Mouse (Mus musculus): ENCODE data around the gene Olfr1280. TPM values are rescaled to one million over a fixed set of nuclear protein-coding genes. Genes with fewer than 3 reads are reported as not detected.
"Not testable (repeated sequence)": the region's sequence is repeated elsewhere in the genome, so short reads cannot be mapped to it uniquely, and the experiment has no call there.

The Olfr1280 gene
- polyA plus RNA-seq (2014; fragmentation: Nextera tagmentation; extraction: Ambion mirVana), result not detected in 2 replicates

DNA sequence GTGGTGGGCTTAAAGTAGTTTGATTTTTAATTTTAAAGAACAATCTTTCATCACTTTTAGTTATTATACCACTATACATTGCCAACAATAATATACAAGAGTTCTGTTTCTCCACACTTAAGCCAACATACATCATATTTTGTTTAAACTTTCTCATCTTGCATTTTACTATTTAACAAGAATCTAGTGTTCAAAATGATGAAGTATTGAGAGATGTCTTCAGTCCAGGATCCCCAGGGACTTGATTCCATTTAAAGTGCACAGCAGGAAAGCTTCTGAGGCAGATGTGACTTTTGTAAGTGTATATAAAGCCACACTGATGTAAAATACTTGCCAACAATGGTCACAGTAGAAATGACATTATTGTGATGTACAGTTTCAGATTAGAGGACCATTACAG, at the start of gene Olfr1280:
Olfr1280 (plus strand) TSS at position 301 of the 400 bp plus-strand sequence.
- Histone ChIP-seq H3K27me3 (ENCODE audit: control insufficient read depth, insufficient read depth, low read length) (no peaks in the 10 kb centered on the region), H3K4me1 (replicated peaks; ENCODE audit: control insufficient read depth, insufficient read depth, low read length) (no peaks in the 10 kb centered on the region), H3K4me3 (replicated peaks; ENCODE audit: low read length) (no peak within 1 kb of the TSS), H3K4me2 (replicated peaks) (no peak within 1 kb of the TSS), H3K27ac (no peak within 1 kb of the TSS), H3K9me3 (ENCODE audit: control insufficient read depth, low read length) (no peaks in the 10 kb centered on the region), H3K36me3 (replicated peaks; ENCODE audit: control insufficient read depth, insufficient read depth) (no peaks in the 10 kb centered on the region), H3K9ac (no peak within 1 kb of the TSS)
- ATAC-seq (ENCODE audit: low FRiP score) (no peak), DNase-seq (ENCODE audit: low spot score) (no peak)

DNA sequence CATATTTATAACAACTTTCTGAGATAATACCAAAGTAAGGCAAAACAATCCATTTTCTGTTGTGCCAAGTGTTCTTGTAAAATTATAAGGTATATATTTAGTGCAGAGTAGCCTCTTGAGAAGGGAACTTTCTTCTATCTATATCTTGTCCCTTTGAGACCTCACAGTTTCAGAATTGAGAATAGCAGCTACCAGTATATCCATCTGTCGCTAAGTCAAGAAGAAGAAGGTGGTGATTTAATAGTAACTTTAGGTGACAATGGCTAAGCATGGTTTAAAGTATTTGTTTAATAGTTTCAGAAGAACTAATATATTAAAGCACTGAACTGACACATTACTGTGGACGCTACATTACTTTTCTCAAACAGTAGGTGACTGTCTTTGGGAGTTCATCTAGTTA, 39.8 kb upstream of the Olfr1280 start, which contains the start of gene Olfr1277:
Olfr1277 (minus strand) TSS at position 101 of the 400 bp plus-strand sequence.
- H3K27me3 ChIP-seq (ENCODE audit: control insufficient read depth, insufficient read depth, low read length), result no peaks in the 10 kb centered on the region
- WGBS, result 81% methylated on average over 2 of the region's 2 CpGs
- no peak for ATAC-seq (ENCODE audit: low FRiP score)
- H3K9me3 ChIP-seq (ENCODE audit: control insufficient read depth, low read length), result no peaks in the 10 kb centered on the region
- no peaks in the 10 kb centered on the region for H3K4me1 ChIP-seq (replicated peaks; ENCODE audit: control insufficient read depth, insufficient read depth, low read length)
- DNase-seq (ENCODE audit: low spot score), result no peak
- no peak within 1 kb of the TSS for H3K27ac ChIP-seq
- no peak within 1 kb of the TSS for H3K4me3 ChIP-seq (replicated peaks; ENCODE audit: low read length)
- no peaks in the 10 kb centered on the region for H3K36me3 ChIP-seq (replicated peaks; ENCODE audit: control insufficient read depth, insufficient read depth)
- H3K9ac ChIP-seq, result no peak within 1 kb of the TSS
- no peak within 1 kb of the TSS for H3K4me2 ChIP-seq (replicated peaks)

DNA sequence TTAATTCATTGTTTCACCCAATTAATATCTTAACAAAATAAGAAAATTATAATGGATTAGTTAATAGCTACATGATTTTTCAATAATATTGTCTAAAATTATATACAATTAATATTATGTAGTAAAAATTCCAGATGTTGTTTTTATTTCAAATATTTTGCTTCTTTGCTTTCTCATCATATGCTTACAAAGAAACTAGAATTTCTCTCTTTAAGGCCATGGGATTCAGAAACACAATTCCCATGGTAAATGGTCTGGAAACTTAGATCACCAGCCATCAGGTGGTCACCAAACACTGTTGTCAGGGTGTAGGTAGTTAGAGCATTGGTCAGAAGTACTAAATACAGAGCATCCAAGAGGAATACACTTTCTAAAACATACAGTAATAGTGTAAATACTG, 24.0 kb upstream of the Olfr1280 start, which contains the start of gene Olfr1278:
Olfr1278 (plus strand) TSS at position 301 of the 400 bp plus-strand sequence.
- DNase-seq (ENCODE audit: low spot score) (no peak), ATAC-seq (ENCODE audit: low FRiP score) (no peak)
- no peak within 1 kb of the TSS for H3K4me2 ChIP-seq (replicated peaks)
- no peaks in the 10 kb centered on the region for H3K27me3 ChIP-seq (ENCODE audit: control insufficient read depth, insufficient read depth, low read length)
- no peaks in the 10 kb centered on the region for H3K4me1 ChIP-seq (replicated peaks; ENCODE audit: control insufficient read depth, insufficient read depth, low read length)
- no peak within 1 kb of the TSS for H3K27ac ChIP-seq
- H3K36me3 ChIP-seq (replicated peaks; ENCODE audit: control insufficient read depth, insufficient read depth), result no peaks in the 10 kb centered on the region
- no peak within 1 kb of the TSS for H3K4me3 ChIP-seq (replicated peaks; ENCODE audit: low read length)
- no peak within 1 kb of the TSS for H3K9ac ChIP-seq
- H3K9me3 ChIP-seq (ENCODE audit: control insufficient read depth, low read length), result no peaks in the 10 kb centered on the region

DNA sequence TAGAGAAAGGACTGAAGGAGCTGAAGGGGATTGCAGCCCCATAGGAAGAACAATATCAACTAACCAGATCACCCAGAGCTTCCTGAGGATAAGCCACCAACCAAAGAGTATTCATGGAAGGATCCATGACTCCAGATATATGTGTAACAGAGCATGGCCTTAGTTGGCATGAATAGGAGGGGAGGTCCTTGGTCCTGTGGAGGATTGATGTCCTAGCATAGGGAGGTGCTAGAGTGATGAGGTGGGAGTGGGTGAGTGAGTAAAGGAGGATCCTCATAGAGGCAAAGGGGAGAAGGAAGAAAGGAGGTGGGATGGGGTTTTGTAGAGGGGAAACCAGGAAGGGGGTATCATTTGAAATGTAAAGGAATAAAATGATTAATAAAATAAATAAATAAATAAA, 15.3 kb upstream of the Olfr1280 start:
- DNase-seq (ENCODE audit: low spot score) (no peak), ATAC-seq (ENCODE audit: low FRiP score) (no peak)
- no peaks in the 10 kb centered on the region for H3K4me1 ChIP-seq (replicated peaks; ENCODE audit: control insufficient read depth, insufficient read depth, low read length)
- no peaks in the 10 kb centered on the region for H3K9me3 ChIP-seq (ENCODE audit: control insufficient read depth, low read length)
- H3K4me3 ChIP-seq (replicated peaks; ENCODE audit: low read length), result no peak overlapping the region
- H3K27ac ChIP-seq, result no peak overlapping the region
- H3K9ac ChIP-seq, result no peak overlapping the region
- no peaks in the 10 kb centered on the region for H3K36me3 ChIP-seq (replicated peaks; ENCODE audit: control insufficient read depth, insufficient read depth)
- no peaks in the 10 kb centered on the region for H3K27me3 ChIP-seq (ENCODE audit: control insufficient read depth, insufficient read depth, low read length)
- H3K4me2 ChIP-seq (replicated peaks), result no peak overlapping the region

DNA sequence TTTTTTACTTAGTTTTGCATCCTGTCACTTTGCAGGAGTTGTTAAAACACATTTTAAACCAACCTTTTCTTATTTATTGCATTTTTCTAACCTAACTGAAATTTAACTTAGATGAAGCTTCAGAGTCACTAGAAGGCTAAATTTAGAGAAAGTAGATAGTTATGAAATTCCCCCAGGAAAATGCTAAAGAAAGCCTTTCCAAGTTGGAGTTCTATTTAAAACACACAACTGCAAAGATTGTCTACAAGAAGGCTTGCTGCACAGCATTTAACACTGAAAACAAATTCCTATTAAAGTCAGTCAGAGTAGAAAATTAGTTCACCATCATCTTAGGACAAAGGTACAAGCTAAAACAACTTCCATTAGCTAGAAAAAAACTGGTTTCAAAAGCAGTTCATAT, 13.4 kb upstream of the Olfr1280 start, which contains the start of gene Olfr1279:
Olfr1279 (plus strand) TSS at position 262 of the 400 bp plus-strand sequence.
- no peak for ATAC-seq (ENCODE audit: low FRiP score)
- no peaks in the 10 kb centered on the region for H3K36me3 ChIP-seq (replicated peaks; ENCODE audit: control insufficient read depth, insufficient read depth)

GRCm38 (mm10) chr2:111326220-111326619, 12.4 kb downstream of the Olfr1280 start, which contains the start of gene Olfr1281:
Olfr1281 (plus strand) TSS chr2:111326520.
- Histone ChIP-seq H3K9me3 (ENCODE audit: control insufficient read depth, low read length) (no peaks in the 10 kb centered on the region), H3K4me3 (replicated peaks; ENCODE audit: low read length) (no peak within 1 kb of the TSS), H3K4me1 (replicated peaks; ENCODE audit: control insufficient read depth, insufficient read depth, low read length) (no peaks in the 10 kb centered on the region), H3K4me2 (replicated peaks) (no peak within 1 kb of the TSS), H3K27me3 (ENCODE audit: control insufficient read depth, insufficient read depth, low read length) (no peaks in the 10 kb centered on the region), H3K36me3 (replicated peaks; ENCODE audit: control insufficient read depth, insufficient read depth) (no peaks in the 10 kb centered on the region), H3K9ac (no peak within 1 kb of the TSS), H3K27ac (no peak within 1 kb of the TSS)
- DNase-seq (ENCODE audit: low spot score) (no peak), ATAC-seq (ENCODE audit: low FRiP score) (no peak)
- 81% methylated on average over 2 of the region's 2 CpGs for WGBS

More for the DNA sequence above, 13.4 kb upstream of the Olfr1280 start, which contains the start of gene Olfr1279:
- Histone ChIP-seq H3K4me2 (replicated peaks) (no peak within 1 kb of the TSS), H3K9me3 (ENCODE audit: control insufficient read depth, low read length) (no peaks in the 10 kb centered on the region), H3K27ac (no peak within 1 kb of the TSS), H3K9ac (no peak within 1 kb of the TSS), H3K27me3 (ENCODE audit: control insufficient read depth, insufficient read depth, low read length) (no peaks in the 10 kb centered on the region), H3K4me1 (replicated peaks; ENCODE audit: control insufficient read depth, insufficient read depth, low read length) (no peaks in the 10 kb centered on the region), H3K4me3 (replicated peaks; ENCODE audit: low read length) (no peak within 1 kb of the TSS)
- DNase-seq (ENCODE audit: low spot score), result no peak

DNA sequence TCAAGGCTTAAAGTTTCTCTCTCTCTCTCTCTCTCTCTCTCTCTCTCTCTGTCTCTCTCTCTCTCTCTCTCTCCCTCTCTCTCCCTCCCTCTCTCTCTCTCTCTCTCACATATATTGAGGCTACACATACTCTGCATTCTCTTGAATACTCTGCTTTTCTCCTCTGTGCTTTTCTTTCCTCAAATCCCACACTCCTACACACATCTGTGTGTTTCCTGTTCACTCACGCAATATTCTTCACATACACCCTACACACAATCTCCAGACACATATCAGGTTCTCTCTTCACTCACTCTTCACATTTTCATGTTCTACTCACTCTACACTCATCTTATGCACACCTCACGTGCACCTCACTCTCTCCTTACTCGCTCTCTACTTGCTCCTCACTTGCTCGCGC, 19.9 kb downstream of the Olfr1280 start:
- not testable (repeated sequence) for H3K27me3 ChIP-seq (ENCODE audit: control insufficient read depth, insufficient read depth, low read length); H3K9ac ChIP-seq; H3K27ac ChIP-seq; H3K4me3 ChIP-seq (replicated peaks; ENCODE audit: low read length); H3K36me3 ChIP-seq (replicated peaks; ENCODE audit: control insufficient read depth, insufficient read depth); H3K9me3 ChIP-seq (ENCODE audit: control insufficient read depth, low read length); DNase-seq (ENCODE audit: low spot score); H3K4me1 ChIP-seq (replicated peaks; ENCODE audit: control insufficient read depth, insufficient read depth, low read length); ATAC-seq (ENCODE audit: low FRiP score); H3K4me2 ChIP-seq (replicated peaks)
- WGBS, result 92% methylated on average over 5 of the region's 5 CpGs

DNA sequence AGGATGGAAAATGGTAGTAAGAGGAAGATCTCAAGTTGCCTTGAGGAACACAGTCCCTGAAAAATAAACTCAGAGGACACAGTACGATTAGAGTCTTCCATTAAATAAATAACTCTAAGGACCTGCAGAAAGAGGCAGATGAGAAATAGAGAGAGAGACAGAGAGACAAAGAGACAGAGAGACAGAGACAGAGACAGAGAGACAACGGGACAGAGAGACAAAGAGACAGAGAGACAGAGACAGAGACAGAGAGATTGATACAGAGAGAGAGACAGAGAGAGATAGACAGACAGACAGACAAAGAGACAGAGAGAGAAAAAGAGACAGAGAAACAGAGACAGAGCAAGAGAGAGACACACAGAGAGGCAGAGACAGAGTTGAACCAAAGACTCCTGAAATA, 22.2 kb downstream of the Olfr1280 start, which contains the start of gene Olfr1282:
Olfr1282 (minus strand) TSS at position 101 of the 400 bp plus-strand sequence.
- H3K9ac ChIP-seq, result no peak within 1 kb of the TSS
- WGBS, result 77% methylated on average over 2 of the region's 2 CpGs
- H3K4me1 ChIP-seq (replicated peaks; ENCODE audit: control insufficient read depth, insufficient read depth, low read length), result no peaks in the 10 kb centered on the region
- H3K27me3 ChIP-seq (ENCODE audit: control insufficient read depth, insufficient read depth, low read length), result no peaks in the 10 kb centered on the region
- no peaks in the 10 kb centered on the region for H3K36me3 ChIP-seq (replicated peaks; ENCODE audit: control insufficient read depth, insufficient read depth)
- H3K27ac ChIP-seq, result no peak within 1 kb of the TSS
- ATAC-seq (ENCODE audit: low FRiP score), result no peak
- H3K9me3 ChIP-seq (ENCODE audit: control insufficient read depth, low read length), result no peaks in the 10 kb centered on the region
- no peak for DNase-seq (ENCODE audit: low spot score)
- H3K4me3 ChIP-seq (replicated peaks; ENCODE audit: low read length), result no peak within 1 kb of the TSS
- H3K4me2 ChIP-seq (replicated peaks), result no peak within 1 kb of the TSS

DNA sequence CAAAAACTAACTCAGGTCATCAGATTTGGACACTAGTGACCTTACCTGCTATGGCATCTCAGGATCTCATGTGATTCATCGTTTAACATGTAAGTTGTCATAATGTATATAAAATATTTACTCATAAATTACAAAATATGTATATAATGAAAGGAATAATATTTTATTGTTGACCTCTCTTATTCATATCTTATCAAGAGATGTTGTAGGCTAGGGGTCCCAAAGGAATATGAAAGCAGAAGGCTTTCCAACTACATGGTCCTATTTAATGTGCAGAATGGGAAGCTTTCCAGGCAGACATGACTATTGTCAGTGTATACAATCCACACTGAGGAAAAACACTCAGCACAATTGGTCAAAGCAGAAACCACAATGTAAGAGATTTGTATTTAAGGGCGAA, 52.7 kb downstream of the Olfr1280 start, which contains the start of gene Olfr1283:
Olfr1283 (plus strand) TSS at position 301 of the 400 bp plus-strand sequence.
- H3K4me1 ChIP-seq (replicated peaks; ENCODE audit: control insufficient read depth, insufficient read depth, low read length), result no peaks in the 10 kb centered on the region
- ATAC-seq (ENCODE audit: low FRiP score), result no peak
- H3K9ac ChIP-seq, result no peak within 1 kb of the TSS
- no peak within 1 kb of the TSS for H3K4me3 ChIP-seq (replicated peaks; ENCODE audit: low read length)
- no peak for DNase-seq (ENCODE audit: low spot score)
- no peaks in the 10 kb centered on the region for H3K9me3 ChIP-seq (ENCODE audit: control insufficient read depth, low read length)
- H3K27ac ChIP-seq, result no peak within 1 kb of the TSS
- 85% methylated on average over 2 of the region's 2 CpGs for WGBS
- no peak within 1 kb of the TSS for H3K4me2 ChIP-seq (replicated peaks)
- H3K36me3 ChIP-seq (replicated peaks; ENCODE audit: control insufficient read depth, insufficient read depth), result no peaks in the 10 kb centered on the region
- no peaks in the 10 kb centered on the region for H3K27me3 ChIP-seq (ENCODE audit: control insufficient read depth, insufficient read depth, low read length)

DNA sequence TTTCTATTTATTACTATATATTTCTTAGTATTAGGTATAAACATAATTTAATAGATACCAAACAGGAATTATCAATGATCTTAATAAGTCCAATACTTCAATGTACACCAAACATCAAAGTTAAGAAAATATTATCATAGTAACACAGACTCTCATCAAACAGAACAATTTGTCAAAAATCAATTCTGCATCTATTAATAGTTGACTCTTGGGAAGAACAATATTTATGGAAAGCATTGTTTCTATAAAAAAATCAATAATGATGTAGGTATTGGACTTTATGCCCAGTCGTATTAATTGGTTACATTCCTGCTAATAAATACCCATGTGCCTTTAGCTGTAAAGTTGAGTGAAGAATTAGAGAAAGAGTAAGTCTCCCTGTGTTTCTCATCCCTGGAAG, 61.4 kb downstream of the Olfr1280 start, which contains the start of gene Olfr1284:
Olfr1284 (plus strand) TSS at position 301 of the 400 bp plus-strand sequence.
- Histone ChIP-seq H3K36me3 (replicated peaks; ENCODE audit: control insufficient read depth, insufficient read depth) (no peaks in the 10 kb centered on the region), H3K9me3 (ENCODE audit: control insufficient read depth, low read length) (no peaks in the 10 kb centered on the region), H3K9ac (no peak within 1 kb of the TSS), H3K4me2 (replicated peaks) (no peak within 1 kb of the TSS), H3K4me3 (replicated peaks; ENCODE audit: low read length) (no peak within 1 kb of the TSS), H3K4me1 (replicated peaks; ENCODE audit: control insufficient read depth, insufficient read depth, low read length) (no peaks in the 10 kb centered on the region), H3K27ac (no peak within 1 kb of the TSS), H3K27me3 (ENCODE audit: control insufficient read depth, insufficient read depth, low read length) (no peaks in the 10 kb centered on the region)
- 89% methylated on average over 1 of the region's 1 CpGs for WGBS
- DNase-seq (ENCODE audit: low spot score) (no peak), ATAC-seq (ENCODE audit: low FRiP score) (no peak)

All from hindbrain, embryonic 14.5 days (tissue).